Mouse (Mus musculus): Measurements from ENCODE around the gene Rtn4rl2. TPM values are rescaled to one million over a fixed set of nuclear protein-coding genes. Genes with fewer than 3 reads are reported as not detected.

The Rtn4rl2 gene
- total RNA-seq, 2 experiments from 2014 or later, result 1.3 to 2.1 TPM

DNA sequence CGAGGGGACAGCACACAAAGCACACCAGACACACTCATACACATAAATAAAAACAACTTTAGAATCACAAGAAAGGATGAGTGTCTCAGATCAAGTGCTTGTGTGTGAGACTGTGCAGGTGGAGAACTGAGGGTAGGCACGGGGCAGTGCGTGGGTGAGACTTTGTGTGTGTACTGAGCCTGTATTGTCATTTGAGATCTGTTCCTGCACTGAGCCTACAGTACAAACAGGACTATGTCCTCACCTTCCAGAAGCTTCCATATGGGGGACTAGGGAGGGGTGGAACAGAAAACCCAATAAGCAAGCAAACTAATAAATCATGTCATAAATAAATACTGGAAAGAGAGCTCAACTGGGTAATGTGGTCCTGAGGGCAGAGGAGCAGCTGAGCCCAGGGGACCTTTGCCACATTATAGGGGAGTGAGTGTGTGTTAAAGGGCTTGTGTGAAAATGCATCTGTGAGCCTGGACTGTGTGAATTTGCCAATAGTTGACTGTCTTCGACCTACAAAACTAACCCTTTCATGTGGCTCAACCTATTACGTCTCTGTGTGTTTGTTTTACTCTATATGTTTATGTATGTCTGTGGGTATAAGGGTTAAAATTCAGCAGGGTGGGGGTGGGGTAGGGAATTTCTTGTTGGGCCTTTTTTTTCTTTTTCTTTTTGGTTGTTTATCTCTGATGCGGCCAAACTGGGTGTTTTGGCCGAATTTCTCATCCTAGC lies 35.9 kb downstream of the Rtn4rl2 start:
- no peak for DNase-seq

DNA sequence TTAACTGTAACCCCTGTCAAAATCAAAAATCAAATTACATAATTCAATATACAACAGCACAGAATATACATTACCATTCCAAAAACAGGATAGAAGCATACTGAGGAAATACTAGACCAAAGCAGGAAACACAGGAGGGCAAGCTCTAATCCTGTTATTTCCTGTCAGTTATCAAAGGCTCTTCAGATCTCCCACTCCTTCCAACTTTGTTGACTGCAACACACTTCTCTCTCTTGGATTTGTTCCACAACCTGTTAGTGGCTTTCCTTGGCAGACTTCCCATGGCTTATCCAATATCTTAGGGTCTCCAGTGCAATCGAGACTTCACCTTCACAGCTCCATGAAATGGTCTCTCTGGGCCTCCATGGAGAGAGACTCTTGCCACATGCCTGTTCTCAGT lies 41.3 kb downstream of the Rtn4rl2 start:
- no peak for DNase-seq

DNA sequence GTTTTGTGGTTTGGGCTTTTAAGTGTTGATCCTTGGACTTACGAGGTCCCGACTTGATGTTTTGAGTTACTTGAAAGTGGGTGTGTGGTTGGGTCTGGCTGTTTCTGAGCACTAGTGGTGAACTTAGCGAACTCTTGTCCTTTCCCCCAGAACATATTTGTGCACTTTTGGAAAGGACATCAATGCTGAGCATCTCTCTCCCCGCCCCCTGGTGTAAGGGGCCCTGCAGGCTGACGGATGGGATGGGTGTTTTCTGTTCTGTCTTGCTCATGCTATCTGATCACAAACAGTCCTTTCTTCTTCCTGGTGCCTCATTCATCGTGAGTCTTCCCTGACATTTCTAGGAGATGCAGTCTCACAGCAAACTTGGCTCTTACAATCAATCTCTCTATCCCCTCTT lies 42.9 kb downstream of the Rtn4rl2 start:
- DNase-seq, result no peak

DNA sequence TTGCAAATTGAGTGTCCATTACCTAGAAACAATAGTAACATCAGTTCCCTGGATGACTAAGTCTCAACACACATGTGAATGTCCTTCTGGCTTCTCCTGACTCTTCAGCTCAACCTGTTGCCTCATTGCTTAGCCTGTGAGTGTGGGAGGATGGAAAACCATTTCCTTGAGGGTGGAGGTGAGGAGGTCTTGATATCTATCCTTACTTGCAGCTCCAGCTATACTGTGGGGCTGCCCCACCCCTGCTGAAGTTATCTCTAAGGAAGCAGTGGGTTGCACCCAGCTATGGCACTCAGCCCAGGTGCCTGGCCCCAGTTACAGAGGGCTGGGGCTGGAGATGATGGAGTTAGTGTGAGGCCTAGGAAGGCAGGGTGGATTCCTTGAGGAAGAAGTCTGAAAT lies 44.6 kb downstream of the Rtn4rl2 start:
- DNase-seq, result no peak

DNA sequence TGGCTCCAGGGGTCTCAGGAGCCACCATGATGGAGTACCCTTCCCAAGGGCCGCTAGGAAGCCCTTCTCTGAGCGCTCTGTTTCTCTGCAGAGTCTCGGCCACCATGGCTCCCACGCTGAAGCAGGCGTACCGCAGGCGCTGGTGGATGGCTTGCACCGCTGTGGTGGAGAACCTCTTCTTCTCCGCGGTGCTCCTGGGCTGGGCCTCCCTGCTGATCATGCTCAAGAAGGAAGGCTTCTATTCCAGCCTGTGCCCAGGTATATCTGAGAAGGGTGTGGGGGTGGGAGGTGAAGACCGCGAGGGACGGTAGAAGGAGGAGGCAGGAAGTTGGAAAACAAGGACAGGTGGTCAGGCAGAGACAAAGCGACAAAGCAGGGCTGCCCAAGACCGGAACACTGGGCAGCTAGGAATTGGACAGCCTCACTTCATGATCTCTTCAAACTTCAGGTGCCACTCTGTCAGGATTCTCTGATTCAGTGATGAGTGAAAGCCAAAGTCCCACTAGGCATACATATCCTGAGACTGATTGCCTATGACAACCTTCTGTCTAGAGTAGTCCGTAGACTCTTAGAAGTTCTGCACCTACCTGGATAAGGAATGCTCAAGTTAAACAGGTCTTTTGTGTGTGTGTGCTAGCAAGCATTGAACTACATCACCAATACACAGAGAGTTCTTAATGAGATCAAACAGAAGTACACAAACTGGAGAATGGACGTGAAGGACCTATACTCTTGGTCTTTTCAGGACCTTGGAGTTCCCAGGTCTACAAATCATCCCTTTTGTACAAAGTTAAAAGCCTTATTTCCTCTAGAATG lies 45.6 kb downstream of the Rtn4rl2 start:
- DNase-seq, result no peak

DNA sequence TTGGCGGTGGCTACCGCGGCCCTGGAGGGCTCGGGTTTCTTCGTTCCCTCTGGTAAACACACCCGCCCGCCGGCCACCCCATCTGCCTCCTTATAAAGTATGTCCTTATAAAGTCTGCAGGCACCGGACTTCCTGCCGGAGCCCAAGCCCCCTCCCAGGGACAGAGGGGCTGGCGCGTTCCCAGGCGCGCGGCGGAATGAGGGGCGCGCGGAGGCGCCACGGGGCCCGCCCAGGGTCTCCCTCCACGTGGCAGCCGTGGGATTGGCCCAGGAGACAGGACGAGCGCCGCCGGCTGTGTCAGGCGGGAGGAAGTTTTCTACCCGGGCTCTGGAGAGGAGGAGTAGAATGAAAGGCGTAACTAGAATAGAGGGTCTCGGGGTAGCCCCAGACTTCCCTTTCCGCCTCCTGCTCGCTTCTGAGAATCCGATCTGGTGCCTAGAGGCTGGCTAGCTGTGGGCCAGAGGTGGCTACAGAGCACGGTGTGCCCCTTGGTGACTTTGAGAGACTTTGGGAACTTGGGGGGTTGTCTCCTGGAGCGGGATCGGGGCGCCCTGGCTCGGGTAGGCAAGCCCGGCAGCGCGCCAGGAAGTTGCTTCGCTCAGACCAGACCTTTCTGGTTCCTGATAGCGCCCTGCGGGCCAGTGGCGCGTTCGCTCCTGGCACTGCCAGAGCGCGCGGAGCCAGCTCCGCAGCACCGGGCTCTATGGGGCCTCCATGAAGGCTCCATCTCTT lies 46.3 kb downstream of the Rtn4rl2 start:
- DNase-seq, result peak; percentile 72

DNA sequence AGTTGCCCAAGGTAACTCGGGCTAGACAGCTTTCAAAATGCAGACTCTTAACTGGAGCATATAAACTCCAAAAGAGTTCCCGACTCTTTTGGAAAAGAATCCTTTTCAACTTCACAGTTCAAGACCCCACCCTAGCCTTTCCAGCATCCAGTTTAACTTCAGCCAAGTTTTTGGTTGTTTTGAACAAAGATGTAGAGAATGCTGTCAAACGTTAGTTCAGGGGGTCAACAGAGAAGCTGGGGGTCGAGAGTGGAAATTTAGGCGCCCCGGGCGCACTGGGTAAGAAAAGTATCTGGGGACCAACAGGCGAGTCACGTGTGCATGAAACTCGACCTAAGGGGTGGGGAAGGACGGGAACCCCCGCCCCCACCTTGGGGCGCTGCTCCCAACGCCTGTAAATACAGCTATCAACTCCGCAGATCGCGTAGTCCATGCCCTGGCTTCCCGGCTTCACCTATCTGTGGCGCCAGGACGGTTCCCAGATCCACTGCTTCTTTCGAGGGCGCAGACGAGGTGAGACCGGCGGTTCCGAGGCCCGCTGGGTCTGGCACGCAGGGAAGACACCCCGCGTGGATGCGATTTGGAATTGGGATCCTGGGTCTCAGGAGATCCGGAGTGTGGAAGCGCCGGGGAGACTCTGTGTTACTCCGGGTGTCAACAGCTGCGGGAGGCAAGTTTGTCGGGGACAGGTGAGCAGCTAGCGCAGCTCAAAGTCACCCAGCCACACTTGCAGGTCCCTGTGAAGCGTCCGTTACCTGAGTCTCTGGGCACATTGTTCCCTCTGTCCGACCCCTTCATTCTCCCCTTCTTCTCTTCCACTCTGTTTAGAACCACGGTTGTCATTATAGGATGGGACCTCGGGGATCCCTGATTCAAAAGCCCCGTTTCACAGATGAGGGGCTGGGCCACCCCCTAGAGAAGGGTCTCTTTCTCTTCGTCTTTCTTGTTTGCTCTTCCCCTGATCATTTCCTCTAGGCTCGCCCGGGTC lies 47.2 kb downstream of the Rtn4rl2 start:
- DNase-seq, result peak; percentile 36

DNA sequence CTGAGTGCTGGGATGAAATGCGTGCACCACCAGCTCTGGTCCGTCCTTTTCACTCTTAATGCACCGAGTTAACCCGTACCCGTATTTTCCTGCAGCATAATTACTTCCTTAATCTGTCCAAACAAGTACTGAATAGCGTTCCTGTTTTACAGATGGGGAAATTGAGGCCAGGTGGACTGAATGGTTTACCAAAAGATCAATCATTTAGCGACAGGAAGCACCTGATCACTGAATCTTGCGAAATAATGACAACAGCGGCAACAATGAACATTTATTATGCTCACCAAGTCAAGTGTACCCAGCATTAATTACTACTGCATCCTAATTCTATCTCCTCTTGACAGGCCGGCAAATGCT lies 47.9 kb downstream of the Rtn4rl2 start, which contains the start of gene Slc43a1:
Gene Slc43a1, plus strand, starts transcription at position 258 of the 357 bp plus-strand sequence.
- DNase-seq, result no peak

DNA sequence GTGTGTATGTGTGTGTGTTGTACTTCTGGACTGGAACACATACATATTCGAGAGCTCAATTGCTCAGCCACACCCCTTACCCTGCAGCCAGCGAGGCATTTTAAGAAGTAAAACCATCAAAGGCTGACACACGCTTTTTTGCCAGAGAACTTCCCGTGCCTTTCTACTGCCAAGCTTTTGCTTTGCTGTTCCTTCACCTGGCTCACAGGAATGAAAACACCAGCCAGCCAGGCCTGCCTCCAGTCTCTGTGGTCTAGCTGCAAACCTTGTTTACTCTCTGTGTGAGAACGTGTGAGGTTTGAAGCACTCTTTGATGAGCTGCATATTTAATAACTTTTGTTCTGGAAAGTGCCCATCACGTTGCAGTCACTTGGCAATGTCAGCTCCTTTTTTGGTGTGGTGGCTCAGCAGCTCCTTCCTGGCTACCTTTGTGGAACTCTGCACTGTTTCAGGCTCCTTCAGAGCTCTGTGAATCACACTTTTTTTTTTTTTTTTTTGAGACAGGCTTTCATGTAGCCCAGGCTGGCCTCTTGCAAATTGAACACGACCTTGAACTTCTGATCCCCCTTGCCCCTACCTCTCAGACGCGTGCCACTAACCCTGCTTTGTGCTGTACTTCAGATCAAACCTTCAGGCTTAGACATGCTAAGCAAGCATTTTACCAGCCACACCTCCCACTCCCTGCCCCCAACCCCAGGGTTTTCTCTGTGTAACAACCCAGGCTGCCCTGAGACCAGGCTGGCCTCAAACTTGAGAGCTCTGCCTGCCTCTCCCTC lies 48.5 kb downstream of the Rtn4rl2 start:
- no peak for DNase-seq

DNA sequence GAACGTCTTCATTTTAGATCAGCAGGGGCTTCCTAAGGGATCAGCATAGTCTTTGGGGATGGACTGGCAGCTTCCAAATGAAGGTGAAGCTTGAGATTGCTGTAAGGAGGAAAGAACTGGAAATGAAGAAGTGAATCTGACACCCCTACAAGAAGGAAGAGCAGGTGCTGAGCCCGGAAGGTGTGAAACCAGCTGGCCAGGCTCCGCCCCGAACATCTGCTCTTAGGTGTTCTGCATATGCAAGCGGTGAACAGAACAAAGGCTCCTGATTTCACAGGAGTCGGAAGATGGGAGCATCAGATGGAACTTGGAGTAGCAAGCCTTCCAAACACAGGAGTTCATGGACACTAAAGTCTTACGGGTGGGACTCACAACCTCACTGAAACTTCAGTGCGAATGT lies 49.4 kb downstream of the Rtn4rl2 start:
- no peak for DNase-seq

DNA sequence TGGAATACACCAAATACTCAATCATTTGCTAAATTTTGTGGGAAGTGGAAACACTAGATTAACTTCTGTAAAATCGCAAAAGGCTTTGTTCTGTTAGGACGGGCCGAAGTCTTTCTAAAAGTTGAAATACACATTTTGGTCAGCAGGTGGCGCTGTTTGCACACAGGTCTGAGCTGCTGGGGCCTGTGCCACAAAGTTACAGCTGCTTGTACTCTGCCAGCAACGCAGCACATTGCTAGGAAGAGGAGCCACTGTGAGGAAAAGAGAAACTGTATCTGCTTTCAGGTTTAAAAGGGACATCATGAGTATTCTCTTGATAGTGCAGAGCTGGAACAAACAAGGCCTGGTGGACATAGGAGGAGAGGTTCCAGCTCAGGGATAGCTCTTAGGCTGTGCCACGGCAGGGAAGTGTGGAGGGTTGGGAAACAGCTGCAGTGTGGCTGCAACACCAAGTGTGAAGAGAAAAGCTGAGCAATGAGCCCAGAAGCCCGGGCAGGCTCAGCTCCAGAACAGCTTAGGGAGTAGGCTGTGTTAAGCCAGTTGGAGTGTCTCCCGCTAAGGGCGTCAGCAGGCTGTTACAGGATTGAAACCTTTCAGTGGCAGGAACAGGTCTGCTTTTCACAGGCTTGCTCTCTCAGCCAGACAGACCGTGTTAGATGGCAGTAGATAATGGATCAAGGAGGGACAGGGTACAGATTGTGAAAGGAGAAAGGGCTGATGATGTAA lies 54.7 kb downstream of the Rtn4rl2 start:
- DNase-seq, result peak; percentile 90

DNA sequence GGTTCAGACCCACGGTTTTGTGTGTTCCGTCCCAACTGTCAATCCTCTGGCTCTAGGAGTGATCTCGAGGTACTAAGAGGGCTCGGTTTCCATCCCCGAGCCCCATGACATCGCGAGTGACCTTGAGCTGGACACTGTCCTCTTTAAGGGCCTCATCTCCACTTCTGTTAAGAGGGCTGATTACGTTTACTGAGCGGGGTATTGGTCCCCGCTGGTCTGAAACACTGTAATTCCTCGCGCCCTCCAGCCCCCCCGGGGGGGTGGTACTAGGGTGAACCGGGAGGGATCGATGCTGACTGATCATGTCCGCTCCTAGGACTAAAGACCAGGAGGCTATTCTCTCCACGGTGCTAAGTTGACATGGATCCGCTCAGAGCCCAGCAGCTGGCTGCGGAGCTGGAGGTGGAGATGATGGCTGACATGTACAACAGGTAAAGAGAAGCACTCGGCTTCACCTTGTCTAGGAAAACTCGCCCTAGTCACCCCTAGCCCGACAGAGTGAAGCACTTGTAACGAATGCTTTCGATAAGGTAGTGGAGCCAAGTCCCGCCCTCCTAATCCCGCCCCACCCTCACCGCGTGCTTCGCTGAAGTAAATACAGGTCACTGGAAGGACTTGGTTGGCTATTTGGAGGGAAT lies 59.1 kb downstream of the Rtn4rl2 start:
- DNase-seq, result peak; percentile 58

DNA sequence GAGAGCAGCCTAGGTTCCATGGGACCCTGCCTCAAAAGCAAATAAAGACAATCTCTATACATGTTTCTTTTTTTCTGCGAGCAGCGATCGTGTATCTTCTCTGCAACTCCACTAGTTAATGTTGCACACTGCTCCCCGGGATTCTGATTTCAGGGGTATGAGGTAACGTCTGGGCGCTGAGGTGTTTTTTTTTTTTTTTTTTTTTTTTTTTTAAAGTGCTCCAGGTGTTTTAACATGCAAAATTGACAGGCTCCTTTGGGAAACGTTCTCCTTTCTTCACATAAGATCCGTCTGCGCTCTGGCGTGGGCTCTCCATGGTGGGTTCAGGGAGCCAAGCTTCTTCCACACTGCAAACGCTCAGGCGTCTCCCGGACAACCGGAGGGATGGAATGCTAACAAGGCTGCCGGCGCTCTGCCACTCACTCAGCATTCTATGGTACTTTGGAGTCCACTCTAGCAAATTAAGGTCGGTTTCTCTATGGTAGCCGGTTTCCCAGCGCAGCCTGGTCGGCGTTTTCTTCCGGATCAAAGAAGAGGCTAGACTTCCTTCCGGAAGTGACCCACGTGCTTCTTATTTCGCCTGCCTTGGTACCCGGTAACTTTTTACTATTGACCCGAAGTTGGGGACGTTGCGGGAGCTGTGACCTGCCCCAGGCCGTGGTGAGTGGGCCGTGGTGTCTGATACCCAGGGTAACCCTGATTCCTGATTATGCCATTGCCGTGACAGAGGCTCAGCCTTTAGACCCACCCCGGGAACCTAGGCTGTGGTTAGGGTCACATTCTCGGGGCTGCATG lies 59.8 kb downstream of the Rtn4rl2 start, which contains the start of gene Timm10:
Gene Timm10, plus strand, starts transcription at position 510 of the 795 bp plus-strand sequence.
- peak; percentile 83 for DNase-seq

DNA sequence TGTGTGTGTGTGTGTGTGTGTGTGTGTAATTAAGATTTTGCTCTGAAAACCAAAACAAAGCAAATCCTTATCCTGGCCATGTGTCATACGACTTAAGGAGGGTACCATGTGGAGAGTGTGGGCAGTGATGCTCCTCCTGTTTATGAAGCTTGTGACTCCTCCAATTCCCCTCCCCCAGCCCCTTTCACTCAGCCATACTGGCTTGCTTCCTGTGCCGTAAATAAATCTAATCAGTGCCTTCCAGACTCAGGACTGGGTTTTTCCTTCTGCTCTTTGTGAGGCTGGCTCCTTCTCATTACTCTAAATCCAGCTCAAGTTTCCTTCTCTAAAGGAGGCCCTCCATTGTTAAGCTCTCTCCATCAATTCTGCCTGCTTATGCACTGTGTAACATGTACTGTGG lies 63.3 kb downstream of the Rtn4rl2 start:
- no peak for DNase-seq

DNA sequence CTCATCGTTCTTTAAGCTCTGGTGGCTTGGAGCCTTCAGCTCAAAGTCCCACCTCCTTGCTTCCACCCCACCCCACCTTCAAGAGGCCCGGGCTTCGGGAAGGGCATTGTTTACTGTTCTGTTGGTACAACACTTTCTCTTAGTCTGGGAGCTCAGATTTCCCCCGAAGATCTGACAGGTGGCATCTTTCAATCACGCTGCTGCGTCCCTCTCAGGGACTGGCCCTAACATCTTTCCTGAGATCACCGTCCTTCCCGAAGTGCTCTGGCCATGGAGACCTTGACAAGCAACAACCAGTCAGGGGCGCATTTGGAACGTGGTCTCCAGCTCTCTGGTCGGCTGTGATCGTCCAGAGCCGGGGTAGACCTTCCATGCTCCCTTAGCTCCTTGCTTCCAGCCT lies 64.0 kb downstream of the Rtn4rl2 start, which contains the start of gene Smtnl1:
Gene Smtnl1, minus strand, starts transcription at position 101 of the 400 bp plus-strand sequence.
- DNase-seq, result no peak
